Mouse (Mus musculus): ENCODE results near the gene Lrp2. TPM values are rescaled to one million over a fixed set of nuclear protein-coding genes. Genes with fewer than 3 reads are reported as not detected.

Gene Lrp2
- polyA plus RNA-seq, 1 experiment from 2014 or later: 1.1 TPM

DNA sequence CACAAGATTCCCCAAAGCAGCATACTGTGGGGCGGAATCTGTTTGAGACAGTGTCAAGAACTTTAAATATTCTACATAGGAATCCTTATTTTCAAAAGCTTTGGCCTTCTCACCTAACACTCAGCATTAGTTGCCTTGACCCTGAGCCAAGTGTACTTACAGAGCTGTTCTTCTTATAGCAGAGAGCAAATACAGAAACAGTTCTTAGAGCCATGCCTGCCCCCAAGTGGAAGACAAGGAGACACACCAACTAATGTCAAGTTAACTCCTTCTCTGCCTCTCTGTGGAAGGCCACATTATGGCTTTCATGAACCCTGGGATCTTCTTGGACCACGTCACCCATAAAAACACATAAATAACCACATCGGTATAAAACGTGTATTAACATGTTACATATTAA lies 114.0 kb downstream of the Lrp2 start:
- Histone ChIP-seq H3K4me2 (replicated peaks; ENCODE audit: low read depth, low read length) (peak overlapping the region; percentile 20; the same call in 1 of the 2 replicates), H3K9me3 (ENCODE audit: low read length) (no peaks in the 10 kb centered on the region), H3K4me3 (ENCODE audit: low read depth, low read length) (no peak overlapping the region), H3K9ac (replicated peaks; ENCODE audit: low read depth) (no peak overlapping the region), H3K27me3 (replicated peaks; ENCODE audit: insufficient read depth, low read length) (no peaks in the 10 kb centered on the region), H3K4me1 (ENCODE audit: insufficient read depth, low read depth, low read length) (no peaks in the 10 kb centered on the region; the same call in 1 of the 2 replicates), H3K27ac (ENCODE audit: low read length) (no peak overlapping the region), H3K36me3 (ENCODE audit: insufficient read depth, low read length) (no peaks in the 10 kb centered on the region)
- peak; percentile 87 for DNase-seq (ENCODE audit: low spot score)
- WGBS: 58% methylated on average over 4 of the region's 4 CpGs
- peak; percentile 60 for TF ChIP-seq CTCF (IDR thresholded peaks at IDR 0.05)
- TF ChIP-seq EP300 (IDR thresholded peaks at IDR 0.05): no peak
- ATAC-seq: peak; percentile 84

DNA sequence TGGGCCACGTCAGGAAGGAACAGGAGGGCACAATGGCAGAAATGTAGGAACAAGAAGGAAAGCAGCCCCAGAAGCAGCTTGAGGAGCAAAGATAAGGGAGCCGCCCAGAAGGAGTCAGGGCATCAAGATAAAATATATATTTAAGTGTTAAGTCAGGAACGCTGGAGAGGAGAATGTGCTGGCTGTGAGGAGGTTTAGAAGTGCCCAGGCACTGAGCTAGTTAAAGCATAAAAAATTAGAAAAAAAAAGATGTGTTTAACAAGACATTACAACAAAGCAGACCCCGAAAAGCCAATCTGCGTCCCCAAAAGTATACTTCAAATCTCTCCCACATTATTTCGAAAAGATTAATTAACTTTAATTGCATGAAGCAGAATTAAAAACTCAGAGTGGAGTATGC lies 122.3 kb downstream of the Lrp2 start:
- no peak overlapping the region for H3K4me3 ChIP-seq (ENCODE audit: low read depth, low read length)
- DNase-seq (ENCODE audit: low spot score) (no peak), ATAC-seq (no peak)
- no peaks in the 10 kb centered on the region for H3K36me3 ChIP-seq (ENCODE audit: insufficient read depth, low read length)
- no peaks in the 10 kb centered on the region for H3K9me3 ChIP-seq (ENCODE audit: low read length)
- H3K27me3 ChIP-seq (replicated peaks; ENCODE audit: insufficient read depth, low read length): no peaks in the 10 kb centered on the region
- no peak overlapping the region for H3K27ac ChIP-seq (ENCODE audit: low read length)
- no peaks in the 10 kb centered on the region for H3K4me1 ChIP-seq (ENCODE audit: insufficient read depth, low read depth, low read length)
- 58% methylated on average over 6 of the region's 6 CpGs for WGBS
- no peak for TF ChIP-seq CTCF (IDR thresholded peaks at IDR 0.05)
- no peak for TF ChIP-seq EP300 (IDR thresholded peaks at IDR 0.05)
- H3K9ac ChIP-seq (replicated peaks; ENCODE audit: low read depth): no peak overlapping the region
- H3K4me2 ChIP-seq (replicated peaks; ENCODE audit: low read depth, low read length): no peak overlapping the region

DNA sequence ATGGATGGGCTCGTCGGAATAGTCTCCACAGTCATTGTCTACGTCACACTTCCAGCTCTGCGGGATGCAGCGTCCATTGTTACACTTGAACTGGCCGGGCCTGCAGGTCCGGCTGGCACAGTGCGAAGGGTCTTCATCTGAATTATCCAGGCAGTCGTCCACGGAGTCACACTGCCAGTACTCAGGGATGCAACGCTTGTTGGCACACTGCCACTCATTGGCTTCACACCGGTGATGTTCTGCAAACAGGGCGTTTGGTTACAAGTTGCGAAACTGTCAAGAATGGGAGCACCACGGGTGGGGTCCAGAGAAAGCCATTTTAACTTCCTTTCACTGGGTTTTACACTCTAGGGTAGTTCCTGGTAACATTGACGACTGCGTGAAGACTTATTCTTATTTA lies 126.4 kb downstream of the Lrp2 start:
- TF ChIP-seq EP300 (IDR thresholded peaks at IDR 0.05) (no peak), CTCF (IDR thresholded peaks at IDR 0.05) (no peak)
- no peak for DNase-seq (ENCODE audit: low spot score)
- Histone ChIP-seq H3K9ac (replicated peaks; ENCODE audit: low read depth) (no peak overlapping the region), H3K27me3 (replicated peaks; ENCODE audit: insufficient read depth, low read length) (no peaks in the 10 kb centered on the region), H3K4me2 (replicated peaks; ENCODE audit: low read depth, low read length) (no peak overlapping the region), H3K27ac (ENCODE audit: low read length) (no peak overlapping the region), H3K4me3 (ENCODE audit: low read depth, low read length) (no peak overlapping the region), H3K4me1 (ENCODE audit: insufficient read depth, low read depth, low read length) (no peaks in the 10 kb centered on the region), H3K9me3 (ENCODE audit: low read length) (no peaks in the 10 kb centered on the region), H3K36me3 (ENCODE audit: insufficient read depth, low read length) (no peaks in the 10 kb centered on the region)
- WGBS: 74% methylated on average over 17 of the region's 17 CpGs
- ATAC-seq: no peak

DNA sequence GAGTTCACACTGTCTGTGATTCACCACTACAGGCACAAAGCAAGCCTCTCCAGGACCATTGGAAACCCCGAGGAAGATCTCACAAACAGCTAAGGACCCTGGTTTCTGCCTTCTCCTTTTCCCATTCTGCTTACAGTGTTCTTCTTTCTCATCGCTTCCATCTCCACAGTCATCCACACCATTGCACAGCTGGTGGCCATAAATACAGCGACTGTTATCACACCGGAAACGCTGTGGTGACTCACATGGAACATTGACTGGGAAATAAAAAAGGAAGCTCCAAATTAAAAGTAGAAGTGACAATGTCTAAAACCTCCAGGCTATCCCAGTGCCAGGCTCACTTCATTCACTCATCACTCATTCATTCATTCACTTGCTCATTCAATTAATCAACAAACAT lies 134.7 kb downstream of the Lrp2 start:
- Histone ChIP-seq H3K9me3 (ENCODE audit: low read length) (no peaks in the 10 kb centered on the region), H3K9ac (replicated peaks; ENCODE audit: low read depth) (no peak overlapping the region)
- TF ChIP-seq CTCF (IDR thresholded peaks at IDR 0.05): no peak
- no peak for TF ChIP-seq EP300 (IDR thresholded peaks at IDR 0.05)

DNA sequence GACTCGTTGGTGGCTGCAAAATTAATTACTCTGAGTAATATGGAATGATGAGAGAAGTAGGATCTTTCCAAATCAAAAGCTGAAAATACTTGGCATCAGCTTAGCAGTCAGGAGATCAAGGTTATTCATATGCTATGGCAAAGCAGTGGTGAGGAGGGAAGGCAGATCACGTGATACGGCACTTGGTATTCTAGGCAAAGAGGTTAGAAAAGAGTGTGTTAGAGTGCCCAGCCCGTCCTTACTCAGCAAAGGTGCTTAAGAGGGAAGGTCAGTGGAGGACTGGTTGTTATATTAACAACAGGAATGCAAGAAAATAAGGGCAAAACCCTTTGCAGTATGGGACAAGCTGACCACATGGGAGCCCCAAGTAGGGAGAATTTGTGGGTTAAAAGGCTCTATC lies 137.3 kb downstream of the Lrp2 start:
- H3K36me3 ChIP-seq (ENCODE audit: insufficient read depth, low read length): no peaks in the 10 kb centered on the region

More for the DNA sequence above, 134.7 kb downstream of the Lrp2 start:
- WGBS: 83% methylated on average over 5 of the region's 5 CpGs
- Histone ChIP-seq H3K27ac (ENCODE audit: low read length) (no peak overlapping the region), H3K4me3 (ENCODE audit: low read depth, low read length) (no peak overlapping the region), H3K4me1 (ENCODE audit: insufficient read depth, low read depth, low read length) (no peaks in the 10 kb centered on the region), H3K4me2 (replicated peaks; ENCODE audit: low read depth, low read length) (no peak overlapping the region), H3K36me3 (ENCODE audit: insufficient read depth, low read length) (no peaks in the 10 kb centered on the region), H3K27me3 (replicated peaks; ENCODE audit: insufficient read depth, low read length) (no peaks in the 10 kb centered on the region)
- DNase-seq (ENCODE audit: low spot score) (no peak), ATAC-seq (no peak)

GRCm38 (mm10) chr2:69445896-69446472 lies 139.9 kb downstream of the Lrp2 start:
- H3K4me2 ChIP-seq (replicated peaks; ENCODE audit: low read depth, low read length): no peak overlapping the region
- ATAC-seq (no peak), DNase-seq (ENCODE audit: low spot score) (peak; percentile 21)
- H3K27ac ChIP-seq (ENCODE audit: low read length): no peak overlapping the region
- no peaks in the 10 kb centered on the region for H3K36me3 ChIP-seq (ENCODE audit: insufficient read depth, low read length)
- TF ChIP-seq EP300 (IDR thresholded peaks at IDR 0.05) (no peak), CTCF (IDR thresholded peaks at IDR 0.05) (no peak)
- H3K27me3 ChIP-seq (replicated peaks; ENCODE audit: insufficient read depth, low read length): no peaks in the 10 kb centered on the region
- H3K9me3 ChIP-seq (ENCODE audit: low read length): no peaks in the 10 kb centered on the region
- 45% methylated on average over 4 of the region's 4 CpGs for WGBS
- no peak overlapping the region for H3K4me3 ChIP-seq (ENCODE audit: low read depth, low read length)
- no peaks in the 10 kb centered on the region for H3K4me1 ChIP-seq (ENCODE audit: insufficient read depth, low read depth, low read length)
- no peak overlapping the region for H3K9ac ChIP-seq (replicated peaks; ENCODE audit: low read depth)

More for the DNA sequence above, 137.3 kb downstream of the Lrp2 start:
- DNase-seq (ENCODE audit: low spot score) (no peak), ATAC-seq (no peak)
- H3K9ac ChIP-seq (replicated peaks; ENCODE audit: low read depth): no peak overlapping the region
- H3K4me3 ChIP-seq (ENCODE audit: low read depth, low read length): no peak overlapping the region
- H3K4me2 ChIP-seq (replicated peaks; ENCODE audit: low read depth, low read length): no peak overlapping the region
- 67% methylated on average over 4 of the region's 4 CpGs for WGBS
- TF ChIP-seq EP300 (IDR thresholded peaks at IDR 0.05) (no peak), CTCF (IDR thresholded peaks at IDR 0.05) (no peak)
- no peak overlapping the region for H3K27ac ChIP-seq (ENCODE audit: low read length)
- no peaks in the 10 kb centered on the region for H3K9me3 ChIP-seq (ENCODE audit: low read length)
- H3K27me3 ChIP-seq (replicated peaks; ENCODE audit: insufficient read depth, low read length): no peaks in the 10 kb centered on the region
- no peaks in the 10 kb centered on the region for H3K4me1 ChIP-seq (ENCODE audit: insufficient read depth, low read depth, low read length)

- Histone ChIP-seq H3K27ac (ENCODE audit: low read length) (no peak overlapping the region), H3K9me3 (ENCODE audit: low read length) (no peaks in the 10 kb centered on the region), H3K4me2 (replicated peaks; ENCODE audit: low read depth, low read length) (no peak overlapping the region), H3K4me3 (ENCODE audit: low read depth, low read length) (no peak overlapping the region), H3K4me1 (ENCODE audit: insufficient read depth, low read depth, low read length) (no peaks in the 10 kb centered on the region), H3K27me3 (replicated peaks; ENCODE audit: insufficient read depth, low read length) (no peaks in the 10 kb centered on the region), H3K9ac (replicated peaks; ENCODE audit: low read depth) (no peak overlapping the region), H3K36me3 (ENCODE audit: insufficient read depth, low read length) (no peaks in the 10 kb centered on the region)
- DNase-seq (ENCODE audit: low spot score): no peak
- WGBS: 40% methylated on average over 3 of the region's 3 CpGs
- TF ChIP-seq CTCF (IDR thresholded peaks at IDR 0.05) (no peak), EP300 (IDR thresholded peaks at IDR 0.05) (no peak)
- no peak for ATAC-seq
Measured at GRCm38 (mm10) chr2:69441656-69442055, 144.2 kb downstream of the Lrp2 start.
